Mouse (Mus musculus) CH12F3 (cell line): ENCODE measurements around the gene Akr1a1.

Source experiments
- in situ Hi-C: fragments of 300-500 bp; cut with MboI; formaldehyde crosslinking; loops from 2 replicates; pipeline ENCODE4 v1.14.3; 2020; ENCODE audit warnings: low sequenced_read_pairs

Gene Akr1a1

DNA sequence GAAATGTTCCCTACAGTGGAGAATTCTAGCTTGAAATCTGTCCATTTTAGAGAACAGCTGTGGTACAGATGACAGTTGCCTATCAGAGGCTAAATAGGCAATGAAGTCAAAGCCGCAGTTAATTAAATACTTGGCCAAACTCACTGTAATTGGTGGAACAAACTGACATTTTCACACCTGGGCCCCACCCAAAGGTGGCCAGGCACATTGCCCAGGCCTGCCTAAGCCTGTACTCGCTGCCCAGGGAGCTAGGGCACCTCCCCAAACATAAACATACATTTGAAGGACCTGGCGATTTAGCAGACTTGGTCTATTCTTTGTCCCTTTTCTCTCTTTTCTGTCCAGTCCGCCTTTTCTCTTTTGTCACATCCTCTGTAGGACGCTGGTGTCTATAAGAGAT is 55.1 kb downstream of the Akr1a1 start, which contains the start of gene Ccdc17:
Ccdc17 (plus strand) TSS at position 276 of the 400 bp plus-strand sequence.
- in situ Hi-C loops, result no loop called here

DNA sequence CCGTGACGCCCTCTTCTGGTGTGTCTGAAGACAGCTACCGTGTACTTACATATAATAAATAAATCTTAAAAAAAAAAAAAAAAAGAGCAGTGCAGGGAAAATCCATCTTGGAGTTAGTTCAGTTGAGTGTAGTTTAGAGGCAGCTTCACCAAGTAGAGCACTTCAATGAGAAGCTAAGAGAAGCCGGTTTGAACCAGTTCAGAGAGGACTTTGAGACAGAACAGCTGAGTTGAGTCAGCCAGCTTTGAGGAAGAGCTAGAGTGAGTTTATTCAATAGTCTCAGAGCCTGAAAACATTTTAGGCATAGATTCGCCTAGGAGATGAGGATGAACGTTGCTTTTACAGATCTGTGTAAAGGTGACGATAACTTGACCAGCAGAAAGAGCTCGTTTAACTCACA is 55.7 kb downstream of the Akr1a1 start:
- in situ Hi-C loops, result no loop called here
